Mouse (Mus musculus) stomach, embryonic 16.5 days (tissue): ENCODE measurements around the gene Crat. TPM values are rescaled to one million over a fixed set of nuclear protein-coding genes. Genes with fewer than 3 reads are reported as not detected.

ENCODE experiments used
- ATAC-seq: fragments of 200-750 bp; cut with Nextera tagmentation; 2 replicates; pipeline ENCODE4 v1.8.0; 2017; ENCODE audit warnings: moderate number of reproducible peaks, moderate TSS enrichment; ENCODE audit not compliant: insufficient read depth, low FRiP score
- H3K27ac ChIP-seq: fragments of 300-500 bp; sonication (generic); 2 replicates; pipeline ENCODE4 v1.5.1; 2014; ENCODE audit warnings: low read length
- H3K27me3 ChIP-seq: fragments of 300-500 bp; sonication (generic); 2 replicates; pipeline ENCODE4 v1.6.1; 2014; ENCODE audit warnings: low read length, control low read depth, mixed read lengths; ENCODE audit not compliant: control insufficient read depth, insufficient read depth
- H3K36me3 ChIP-seq: fragments of 300-500 bp; sonication (generic); 2 replicates; pipeline ENCODE4 v1.6.1; 2014; ENCODE audit warnings: low read length; ENCODE audit not compliant: control insufficient read depth, insufficient read depth
- H3K4me1 ChIP-seq: fragments of 300-500 bp; sonication (generic); 2 replicates; pipeline ENCODE4 v1.6.1; 2014; ENCODE audit warnings: low read length, control low read depth, mixed read lengths; ENCODE audit not compliant: control insufficient read depth, insufficient read depth
- H3K4me2 ChIP-seq: fragments of 300-500 bp; sonication (generic); 2 replicates; pipeline ENCODE4 v1.6.1; 2014; ENCODE audit warnings: low read depth, low read length, mixed read lengths
- H3K4me3 ChIP-seq: fragments of 300-500 bp; sonication (generic); replicated peaks from 2 replicates; pipeline ENCODE4 v1.5.1; 2014; ENCODE audit warnings: mild to moderate bottlenecking, low read length
- H3K9ac ChIP-seq: fragments of 300-500 bp; sonication (generic); 2 replicates; pipeline ENCODE4 v1.6.1; 2014; ENCODE audit warnings: low read length
- H3K9me3 ChIP-seq: fragments of 300-500 bp; sonication (generic); replicated peaks from 2 replicates; pipeline ENCODE4 v1.6.1; 2016; ENCODE audit warnings: low read length, control low read depth; ENCODE audit not compliant: control insufficient read depth
- WGBS: fragments of 180-500 bp; shearing (Covaris S2); extraction: QIAGEN DNeasy Blood & Tissue Kit; methylation state at CpG from one replicate; pipeline ENCODE4 v1.1.7; 2014; 5-methylcytosine and 5-hydroxymethylcytosine counted together
- polyA plus RNA-seq: library from polyadenylated mRNA; unstranded; fragments of >200 nt; fragmentation: Nextera tagmentation; extraction: Ambion mirVana; gene quantifications from 2 replicates; pipeline ENCODE4 v1.2.1, GENCODE M21; 2015

Crat gene
- polyA plus RNA-seq, 1 experiment from 2014 or later = 29.0 TPM

DNA sequence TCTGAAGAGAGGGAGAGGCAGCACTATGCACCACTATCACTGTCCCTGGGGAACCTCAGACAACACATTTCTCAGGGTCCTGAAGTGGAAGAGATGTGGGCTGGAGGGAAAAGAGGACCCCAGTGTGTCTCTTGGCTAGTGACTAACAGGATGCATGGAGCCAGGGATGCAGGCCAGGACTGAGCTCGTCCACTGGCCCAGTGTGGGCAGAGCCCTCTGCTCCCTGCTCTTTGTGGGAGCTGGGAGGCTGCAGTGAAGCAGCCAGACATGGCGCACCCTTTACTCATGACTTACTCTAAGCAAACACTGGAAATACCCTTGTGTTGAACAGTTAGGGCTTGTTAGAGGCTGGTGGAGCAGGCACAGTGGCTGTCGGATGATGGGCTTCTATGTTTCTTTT is 38.0 kb upstream of the Crat start:
- Histone ChIP-seq H3K27ac (peak overlapping the region; percentile 30; the same call in 1 of the 2 replicates), H3K4me3 (no peak overlapping the region), H3K36me3 (peaks cover 21% of the 10 kb centered on the region), H3K27me3 (no peaks in the 10 kb centered on the region), H3K9ac (no peak overlapping the region), H3K4me1 (peaks cover 3% of the 10 kb centered on the region; the same call in 1 of the 2 replicates), H3K4me2 (no peak overlapping the region), H3K9me3 (peaks cover 6% of the 10 kb centered on the region; the same call in 1 of the 2 replicates)
- whole genome bisulfite sequencing = 75% methylated on average over 3 of the region's 3 CpGs
- ATAC-seq = no peak

- peaks cover 23% of the 10 kb centered on the region for H3K36me3 ChIP-seq
- no peak for ATAC-seq
Observed at GRCm38 (mm10) chr2:30451525-30451924, 35.9 kb upstream of the Crat start.

DNA sequence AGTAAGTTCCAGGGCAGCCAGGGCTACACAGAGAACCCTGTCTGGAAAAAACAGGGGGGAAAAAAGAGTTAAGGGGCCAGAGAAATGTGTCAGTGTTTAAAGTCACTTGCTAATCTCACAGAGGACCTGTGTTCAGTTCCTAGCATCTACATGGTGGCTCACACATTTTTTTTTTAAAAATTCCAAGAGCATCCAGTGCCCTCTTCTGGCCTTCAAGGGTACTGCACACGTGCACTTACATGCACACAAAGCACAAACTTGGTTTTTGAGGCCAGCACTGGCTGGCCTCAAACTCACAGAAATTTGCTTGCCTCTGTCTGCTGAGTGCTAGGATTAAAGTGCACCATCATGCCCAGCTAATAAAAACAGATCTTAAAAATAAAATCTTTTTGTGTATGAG is 34.9 kb upstream of the Crat start:
- H3K27me3 ChIP-seq = no peaks in the 10 kb centered on the region
- H3K4me1 ChIP-seq = peaks cover 5% of the 10 kb centered on the region
- H3K4me2 ChIP-seq = no peak overlapping the region
- peaks cover 6% of the 10 kb centered on the region; the same call in 1 of the 2 replicates for H3K9me3 ChIP-seq
- WGBS = 69% methylated on average over 1 of the region's 1 CpGs
- ATAC-seq = no peak
- H3K36me3 ChIP-seq = peaks cover 23% of the 10 kb centered on the region
- no peak overlapping the region for H3K4me3 ChIP-seq
- H3K27ac ChIP-seq = no peak overlapping the region
- H3K9ac ChIP-seq = no peak overlapping the region

More at GRCm38 (mm10) chr2:30451525-30451924, 35.9 kb upstream of the Crat start:
- Histone ChIP-seq H3K4me1 (peaks cover 2% of the 10 kb centered on the region; the same call in 1 of the 2 replicates), H3K9ac (no peak overlapping the region), H3K4me3 (no peak overlapping the region), H3K27me3 (no peaks in the 10 kb centered on the region), H3K9me3 (peaks cover 6% of the 10 kb centered on the region; the same call in 1 of the 2 replicates), H3K4me2 (no peak overlapping the region), H3K27ac (peak overlapping the region; percentile 43)
- 72% methylated on average over 3 of the region's 3 CpGs for WGBS

- Histone ChIP-seq H3K36me3 (peaks cover 16% of the 10 kb centered on the region), H3K9me3 (peaks cover 6% of the 10 kb centered on the region; the same call in 1 of the 2 replicates), H3K27me3 (no peaks in the 10 kb centered on the region), H3K4me1 (peaks cover 25% of the 10 kb centered on the region), H3K9ac (no peak overlapping the region), H3K27ac (no peak overlapping the region), H3K4me2 (no peak overlapping the region), H3K4me3 (no peak overlapping the region)
- WGBS = 87% methylated on average over 7 of the region's 7 CpGs
- no peak for ATAC-seq
Observed at GRCm38 (mm10) chr2:30448371-30448770, 32.8 kb upstream of the Crat start.

DNA sequence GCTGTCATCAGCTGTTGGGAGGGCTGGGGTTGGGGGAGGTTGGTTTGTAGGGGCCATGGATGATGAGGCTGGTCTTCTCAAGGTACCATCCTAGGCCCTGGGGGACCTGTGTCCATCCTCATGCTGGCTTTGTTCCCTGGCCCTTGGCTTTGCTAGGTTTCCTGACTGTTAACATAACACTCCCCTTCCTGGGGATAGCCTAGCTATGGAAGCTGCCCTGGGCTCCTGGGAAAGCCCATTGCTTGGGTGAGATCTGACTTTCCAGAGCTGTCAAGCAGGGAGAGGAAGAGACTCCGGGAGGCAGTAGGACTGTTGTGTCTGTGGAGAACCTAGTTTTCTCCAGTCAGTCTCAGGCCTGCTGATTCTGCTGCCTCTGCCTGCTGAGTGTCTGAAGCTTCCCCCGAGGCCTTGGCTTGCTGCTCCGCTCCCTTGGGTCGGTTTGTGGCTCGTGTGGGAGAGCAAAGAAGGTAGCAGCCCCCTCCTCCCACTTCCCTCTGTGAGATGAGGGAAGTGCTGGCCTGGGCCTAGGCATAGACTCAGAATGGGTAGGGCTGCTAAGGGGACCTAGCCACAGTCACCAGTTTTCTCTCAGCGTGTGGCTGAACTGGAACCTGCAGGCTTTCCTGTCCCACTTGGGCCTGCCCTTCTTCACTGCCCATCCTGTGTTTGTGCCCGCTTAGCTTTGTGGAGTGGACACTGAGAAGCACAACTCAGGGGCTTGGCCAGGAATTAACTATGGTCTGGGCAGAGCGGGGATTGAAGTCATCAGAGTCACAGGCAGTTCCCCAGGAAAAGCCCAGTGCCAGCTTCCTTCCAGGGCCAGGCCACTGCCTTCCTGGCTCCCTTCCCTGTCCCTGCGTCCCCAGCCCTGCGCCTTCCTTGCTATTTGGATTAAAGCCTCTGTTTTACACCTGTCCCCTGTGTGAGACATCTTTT is 31.5 kb upstream of the Crat start:
- Histone ChIP-seq H3K4me3 (no peak overlapping the region), H3K9me3 (peaks cover 6% of the 10 kb centered on the region; the same call in 1 of the 2 replicates), H3K36me3 (peaks cover 16% of the 10 kb centered on the region), H3K4me1 (peaks cover 37% of the 10 kb centered on the region), H3K9ac (peak overlapping the region; percentile 28; the same call in 1 of the 2 replicates), H3K27ac (0 out of 2 replicates have a peak overlapping the region, but pooled peaks have one; percentile 14), H3K4me2 (no peak overlapping the region), H3K27me3 (no peaks in the 10 kb centered on the region)
- WGBS = 81% methylated on average over 10 of the region's 10 CpGs
- ATAC-seq = no peak

DNA sequence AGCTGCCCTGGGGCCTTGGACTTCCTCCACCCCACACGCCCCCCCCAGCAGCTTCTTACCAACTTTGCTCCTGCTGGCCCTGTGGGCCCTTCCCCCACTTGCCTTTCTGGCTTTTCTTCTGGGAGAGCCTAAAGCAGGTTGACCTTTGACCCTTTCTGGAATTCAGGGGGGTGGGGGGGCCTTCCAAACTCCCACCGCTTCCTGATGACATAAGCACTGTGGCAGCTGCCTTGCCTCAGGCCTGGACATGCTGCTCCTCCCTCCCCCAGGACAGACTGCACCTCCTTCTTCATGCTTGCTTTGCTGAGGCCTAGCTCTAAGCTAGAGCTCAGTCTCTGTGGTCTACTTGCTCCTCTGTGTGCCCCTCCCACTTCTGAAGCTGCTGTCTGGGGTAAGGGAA is 29.7 kb upstream of the Crat start:
- peaks cover 53% of the 10 kb centered on the region for H3K4me1 ChIP-seq
- ATAC-seq = 0 out of 2 replicates have a peak, but pooled peaks have one; percentile 36
- H3K4me3 ChIP-seq = no peak overlapping the region
- 23% methylated on average over 2 of the region's 2 CpGs for WGBS
- H3K4me2 ChIP-seq = peak overlapping the region; percentile 28; the same call in 1 of the 2 replicates
- H3K36me3 ChIP-seq = peaks cover 14% of the 10 kb centered on the region
- peak overlapping the region; percentile 90 for H3K27ac ChIP-seq
- peaks cover 4% of the 10 kb centered on the region; the same call in 1 of the 2 replicates for H3K9me3 ChIP-seq
- H3K27me3 ChIP-seq = no peaks in the 10 kb centered on the region
- peak overlapping the region; percentile 67 for H3K9ac ChIP-seq

GRCm38 (mm10) chr2:30444450-30444849 is 28.8 kb upstream of the Crat start:
- no peak for ATAC-seq
- Histone ChIP-seq H3K9me3 (no peaks in the 10 kb centered on the region), H3K27me3 (no peaks in the 10 kb centered on the region), H3K27ac (peak overlapping the region; percentile 100), H3K4me1 (peaks cover 62% of the 10 kb centered on the region), H3K4me3 (no peak overlapping the region), H3K36me3 (peaks cover 8% of the 10 kb centered on the region), H3K4me2 (no peak overlapping the region), H3K9ac (peak overlapping the region; percentile 75; the same call in 1 of the 2 replicates)

GRCm38 (mm10) chr2:30444006-30444405 is 28.4 kb upstream of the Crat start:
- 0 out of 2 replicates have a peak overlapping the region, but pooled peaks have one; percentile 69 for H3K4me2 ChIP-seq
- H3K4me1 ChIP-seq = peaks cover 63% of the 10 kb centered on the region
- ATAC-seq = no peak
- H3K36me3 ChIP-seq = peaks cover 10% of the 10 kb centered on the region; the same call in 1 of the 2 replicates
- H3K27ac ChIP-seq = peak overlapping the region; percentile 100
- WGBS = 41% methylated on average over 5 of the region's 5 CpGs
- H3K9ac ChIP-seq = peak overlapping the region; percentile 75; the same call in 1 of the 2 replicates
- no peak overlapping the region for H3K4me3 ChIP-seq
- no peaks in the 10 kb centered on the region for H3K27me3 ChIP-seq
- H3K9me3 ChIP-seq = no peaks in the 10 kb centered on the region

DNA sequence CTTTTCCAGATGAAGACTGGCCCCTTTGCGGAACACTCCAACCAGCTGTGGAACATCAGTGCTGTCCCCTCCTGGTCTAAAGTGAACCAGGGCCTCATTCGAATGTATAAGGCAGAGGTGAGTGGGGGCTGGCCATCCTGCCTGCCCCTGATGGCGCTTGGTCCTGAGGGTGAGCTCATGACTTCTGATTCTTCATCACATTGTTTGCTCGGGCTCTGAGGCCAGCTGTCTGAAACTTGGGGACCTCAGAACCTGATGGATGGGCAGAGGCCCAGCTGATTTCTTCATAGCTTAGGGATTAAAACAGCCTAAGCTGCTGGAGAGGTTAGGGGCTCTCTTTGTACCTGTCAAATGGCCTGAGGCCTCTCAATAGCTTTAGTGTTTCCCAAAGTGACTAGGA is 27.7 kb upstream of the Crat start:
- Histone ChIP-seq H3K9me3 (no peaks in the 10 kb centered on the region), H3K36me3 (peaks cover 8% of the 10 kb centered on the region), H3K4me2 (peak overlapping the region; percentile 69), H3K4me3 (peak overlapping the region; percentile 14; the same call in 1 of the 2 replicates), H3K27me3 (no peaks in the 10 kb centered on the region), H3K27ac (peak overlapping the region; percentile 100), H3K4me1 (peaks cover 63% of the 10 kb centered on the region), H3K9ac (peak overlapping the region; percentile 75; the same call in 1 of the 2 replicates)
- 25% methylated on average over 4 of the region's 4 CpGs for WGBS
- no peak for ATAC-seq
